Mouse (Mus musculus): Measurements from ENCODE around the gene Col2a1.

- TF ChIP-seq EP300 (IDR thresholded peaks at IDR 0.05; ENCODE audit: low read length) (no peak), TCF12 (IDR thresholded peaks at IDR 0.05; ENCODE audit: low read depth, low read length) (no peak), BHLHE40 (IDR thresholded peaks at IDR 0.05; ENCODE audit: low read depth, low read length) (no peak), POLR2A (IDR thresholded peaks at IDR 0.05; ENCODE audit: low read depth, low read length) (no peak), HCFC1 (IDR thresholded peaks at IDR 0.05; ENCODE audit: low read depth, low read length) (no peak), CHD2 (IDR thresholded peaks at IDR 0.05; ENCODE audit: low read length) (no peak)
These were observed 15.0 kb downstream of the Col2a1 start for GRCm38 (mm10) chr15:97989544-97989943.
